Mouse (Mus musculus): ENCODE data around the gene Lyrm7. TPM values are rescaled to one million over a fixed set of nuclear protein-coding genes. Genes with fewer than 3 reads are reported as not detected.
"Not testable (repeated sequence)": the region's sequence is repeated elsewhere in the genome, so short reads cannot be mapped to it uniquely, and the experiment has no call there.

The Lyrm7 gene
- polyA plus RNA-seq, 1 experiment: 0.15 TPM

DNA sequence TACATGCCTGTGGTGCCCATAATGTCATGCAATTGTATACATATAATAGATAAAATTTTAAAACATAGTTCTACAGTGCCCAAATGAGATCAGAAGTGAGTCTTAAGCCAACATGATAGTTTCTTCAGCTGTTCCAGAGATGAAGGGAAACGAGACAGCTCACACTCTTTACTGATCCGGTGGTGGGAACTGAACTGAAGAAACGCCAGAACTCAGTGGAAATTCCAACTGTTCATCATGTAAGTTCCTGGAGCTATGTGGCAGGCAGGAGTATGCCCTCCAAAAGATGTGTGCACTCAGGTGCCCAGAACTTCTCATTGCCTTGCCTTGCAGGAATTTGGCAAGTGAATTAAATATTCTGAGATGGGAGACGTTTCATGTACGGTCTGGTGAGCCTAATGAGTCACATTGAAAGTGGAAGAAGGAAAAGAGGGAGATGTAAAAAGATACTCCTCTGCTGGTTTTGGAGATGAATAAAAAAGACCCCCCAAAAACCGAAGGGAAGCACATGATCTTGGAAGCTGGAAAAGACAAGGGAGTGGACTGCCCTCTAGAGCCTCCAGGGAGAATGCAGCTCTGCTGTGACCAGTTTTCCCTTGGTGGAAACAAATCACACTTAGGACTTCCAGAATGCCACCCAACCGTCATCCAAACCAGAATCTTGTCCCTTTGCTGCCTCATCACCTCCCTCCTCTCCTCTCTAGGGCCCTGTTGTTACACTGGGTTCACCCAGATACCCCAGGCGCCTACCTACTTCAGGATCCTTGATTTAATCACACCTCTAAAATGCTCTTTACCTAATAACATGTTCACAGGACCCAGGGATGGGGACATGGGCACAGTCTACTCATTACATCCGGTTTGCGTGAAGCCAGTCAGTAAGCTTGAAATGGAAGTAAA lies 2.2 kb upstream of the Lyrm7 start:
- 43% methylated on average over 10 of the region's 10 CpGs for WGBS
- Histone ChIP-seq H3K36me3 (ENCODE audit: control insufficient read depth, insufficient read depth, low read length) (no peaks in the 10 kb centered on the region; the same call in 1 of the 2 replicates), H3K4me3 (ENCODE audit: low read depth, low read length) (no peak overlapping the region), H3K27ac (ENCODE audit: insufficient read depth, low read depth, low read length) (no peak overlapping the region), H3K4me1 (ENCODE audit: control insufficient read depth, insufficient read depth, insufficient read length, low read length) (peaks cover 2% of the 10 kb centered on the region; the same call in 1 of the 2 replicates), H3K27me3 (ENCODE audit: control insufficient read depth, insufficient read depth, low read length) (no peaks in the 10 kb centered on the region)
- TF ChIP-seq POLR2A (IDR thresholded peaks at IDR 0.05; ENCODE audit: low read depth, low read length) (no peak), CTCF (IDR thresholded peaks at IDR 0.05; ENCODE audit: extremely low read depth, insufficient read length, insufficient replicate concordance, low read depth, low read length) (peak; percentile 76; the same call in 1 of the 2 replicates)

DNA sequence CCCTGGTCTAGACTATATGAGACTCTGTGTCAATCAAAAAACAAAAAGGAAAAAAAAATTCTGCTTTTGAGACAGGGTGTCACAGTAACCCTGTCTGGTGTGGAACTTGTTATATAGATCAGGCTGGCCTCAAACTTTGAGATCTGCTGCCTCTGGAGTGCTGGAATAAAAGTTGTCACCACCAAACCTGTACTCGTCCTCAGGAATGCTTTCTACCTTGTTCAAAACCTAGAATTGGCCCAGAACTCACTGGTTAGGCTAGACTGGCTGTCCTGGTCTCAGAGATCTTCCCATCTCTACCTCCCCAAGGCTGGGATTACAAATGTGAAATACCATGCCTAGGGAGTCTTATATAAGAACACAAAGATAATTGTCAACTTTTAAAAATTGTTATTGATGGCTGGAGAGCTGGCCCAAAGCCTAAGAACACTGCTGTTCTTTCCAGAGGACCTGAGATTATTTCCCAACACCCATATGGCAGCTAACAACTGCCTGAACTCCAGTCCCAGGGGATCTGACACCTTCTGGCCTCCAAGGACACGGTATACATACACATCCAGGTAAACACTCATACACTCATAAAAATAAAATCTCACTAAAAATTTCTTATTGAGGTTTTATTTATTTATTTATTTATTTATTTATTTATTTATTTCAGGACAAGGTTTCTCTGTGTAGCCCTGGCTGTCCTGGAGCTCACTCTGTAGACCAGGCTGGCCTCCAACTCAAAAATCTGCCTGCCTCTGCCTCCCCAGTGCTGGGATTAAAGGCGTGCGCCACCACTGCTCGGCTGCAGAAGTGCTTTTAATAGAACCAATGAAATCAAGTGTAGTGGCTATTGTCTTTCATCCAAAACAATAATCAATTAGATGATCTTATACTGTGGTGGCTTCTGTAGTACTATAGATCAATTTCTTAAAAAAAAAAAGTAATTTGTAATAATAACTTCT lies 1.0 kb upstream of the Lyrm7 start:
- peak overlapping the region; percentile 42 for H3K27ac ChIP-seq (ENCODE audit: insufficient read depth, low read depth, low read length)
- H3K4me1 ChIP-seq (ENCODE audit: control insufficient read depth, insufficient read depth, insufficient read length, low read length): 0 out of 2 replicates have a peak, but pooled peaks cover 1% of the 10 kb centered on the region
- no peak for TF ChIP-seq CTCF (IDR thresholded peaks at IDR 0.05; ENCODE audit: extremely low read depth, insufficient read length, insufficient replicate concordance, low read depth, low read length)
- no peak for TF ChIP-seq POLR2A (IDR thresholded peaks at IDR 0.05; ENCODE audit: low read depth, low read length)
- WGBS: 81% methylated on average over 5 of the region's 5 CpGs
- H3K27me3 ChIP-seq (ENCODE audit: control insufficient read depth, insufficient read depth, low read length): no peaks in the 10 kb centered on the region
- no peaks in the 10 kb centered on the region for H3K36me3 ChIP-seq (ENCODE audit: control insufficient read depth, insufficient read depth, low read length)
- H3K4me3 ChIP-seq (ENCODE audit: low read depth, low read length): no peak overlapping the region

DNA sequence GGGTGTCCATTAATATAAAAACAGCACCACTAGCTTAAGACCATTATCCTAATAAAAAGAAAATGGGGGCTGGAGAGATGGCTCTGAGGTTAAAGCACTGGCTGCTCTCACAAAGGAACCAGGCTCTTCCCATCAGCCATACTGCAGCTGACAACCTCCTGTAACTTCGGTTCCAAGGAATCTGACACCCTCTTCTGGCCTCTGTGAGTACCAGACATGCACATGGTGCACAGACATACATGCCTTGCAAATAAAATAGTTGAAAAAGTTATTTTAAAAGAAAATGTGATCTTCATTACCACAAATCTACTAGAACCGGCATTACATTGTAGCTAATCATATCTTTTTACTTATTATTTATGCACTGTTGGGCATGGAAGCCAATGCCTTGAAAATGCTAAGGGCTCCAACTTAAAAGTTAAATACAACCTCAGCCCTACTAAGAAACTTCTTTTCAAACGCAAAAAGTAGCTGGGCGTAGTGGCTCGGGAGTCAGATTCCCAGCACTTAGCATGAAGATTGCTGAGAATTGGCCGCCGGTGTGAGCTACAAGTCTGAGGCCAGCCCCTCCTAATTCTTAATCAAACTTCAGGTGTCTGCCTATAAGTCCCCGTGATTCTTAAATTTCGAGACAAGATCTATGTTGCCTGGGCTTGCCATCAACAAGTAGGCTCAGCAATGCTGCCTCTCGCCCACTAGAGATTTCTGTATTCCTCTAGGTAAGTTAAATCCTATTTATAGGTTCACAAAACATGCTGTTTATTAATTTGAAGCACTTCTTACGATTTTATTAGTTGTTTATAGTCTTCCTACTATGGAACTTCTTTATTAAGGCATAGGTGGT lies 1.2 kb downstream of the Lyrm7 start:
- H3K27ac ChIP-seq (ENCODE audit: insufficient read depth, low read depth, low read length): no peak overlapping the region

DNA sequence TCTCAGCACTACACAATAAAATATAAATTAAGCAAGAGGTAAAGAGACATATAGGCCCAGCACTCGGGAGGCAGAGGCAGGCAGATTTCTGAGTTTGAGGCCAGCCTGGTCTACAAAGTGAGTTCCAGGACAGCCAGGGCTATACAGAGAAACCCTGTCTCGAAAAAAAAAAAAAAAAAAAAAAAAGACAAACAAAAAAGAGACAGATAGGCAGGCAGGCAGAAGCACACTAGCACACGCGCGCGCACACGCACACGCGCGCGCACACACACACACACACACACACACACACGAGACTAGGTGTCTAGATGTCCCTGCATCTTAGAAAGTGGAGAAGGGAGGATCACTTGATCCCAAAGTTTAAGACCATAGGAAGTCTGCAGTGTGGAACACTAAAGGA lies 1.8 kb downstream of the Lyrm7 start:
- H3K4me3 ChIP-seq (ENCODE audit: low read depth, low read length); H3K27me3 ChIP-seq (ENCODE audit: control insufficient read depth, insufficient read depth, low read length); H3K36me3 ChIP-seq (ENCODE audit: control insufficient read depth, insufficient read depth, low read length); H3K4me1 ChIP-seq (ENCODE audit: control insufficient read depth, insufficient read depth, insufficient read length, low read length); H3K27ac ChIP-seq (ENCODE audit: insufficient read depth, low read depth, low read length): not testable (repeated sequence)
- WGBS: 87% methylated on average over 12 of the region's 12 CpGs

More for the DNA sequence above, 1.2 kb downstream of the Lyrm7 start:
- H3K36me3 ChIP-seq (ENCODE audit: control insufficient read depth, insufficient read depth, low read length): no peaks in the 10 kb centered on the region
- H3K4me3 ChIP-seq (ENCODE audit: low read depth, low read length): peak overlapping the region; percentile 78
- no peaks in the 10 kb centered on the region for H3K27me3 ChIP-seq (ENCODE audit: control insufficient read depth, insufficient read depth, low read length)
- 0 out of 2 replicates have a peak, but pooled peaks cover 1% of the 10 kb centered on the region for H3K4me1 ChIP-seq (ENCODE audit: control insufficient read depth, insufficient read depth, insufficient read length, low read length)
- 13% methylated on average over 11 of the region's 11 CpGs for WGBS
- TF ChIP-seq CTCF (IDR thresholded peaks at IDR 0.05; ENCODE audit: extremely low read depth, insufficient read length, insufficient replicate concordance, low read depth, low read length) (peak; percentile 31; the same call in 1 of the 2 replicates), POLR2A (IDR thresholded peaks at IDR 0.05; ENCODE audit: low read depth, low read length) (no peak)

DNA sequence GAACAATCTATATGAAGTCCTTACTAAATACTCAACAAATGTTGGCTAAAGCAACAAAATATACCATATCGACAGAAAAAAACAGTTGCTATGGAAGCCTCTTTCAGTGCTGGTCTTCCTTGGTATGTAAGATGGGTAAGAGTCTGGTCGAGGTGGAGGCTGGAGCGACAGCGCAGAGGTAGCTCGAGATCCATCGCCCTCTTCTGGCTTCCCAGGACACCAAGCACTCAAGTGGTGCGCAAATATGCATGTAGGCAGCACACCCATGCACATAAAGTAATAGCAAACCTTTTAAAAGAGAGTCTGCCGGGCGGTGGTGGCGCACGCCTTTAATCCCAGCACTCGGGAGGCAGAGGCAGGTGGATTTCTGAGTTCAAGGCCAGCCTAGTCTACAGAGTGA lies 9.1 kb downstream of the Lyrm7 start:
- Histone ChIP-seq H3K27ac (ENCODE audit: insufficient read depth, low read depth, low read length) (no peak overlapping the region), H3K27me3 (ENCODE audit: control insufficient read depth, insufficient read depth, low read length) (no peaks in the 10 kb centered on the region), H3K4me1 (ENCODE audit: control insufficient read depth, insufficient read depth, insufficient read length, low read length) (no peaks in the 10 kb centered on the region), H3K36me3 (ENCODE audit: control insufficient read depth, insufficient read depth, low read length) (no peaks in the 10 kb centered on the region), H3K4me3 (ENCODE audit: low read depth, low read length) (no peak overlapping the region)
- no peak for TF ChIP-seq POLR2A (IDR thresholded peaks at IDR 0.05; ENCODE audit: low read depth, low read length)
- TF ChIP-seq CTCF (IDR thresholded peaks at IDR 0.05; ENCODE audit: extremely low read depth, insufficient read length, insufficient replicate concordance, low read depth, low read length): no peak
- WGBS: 92% methylated on average over 12 of the region's 12 CpGs

DNA sequence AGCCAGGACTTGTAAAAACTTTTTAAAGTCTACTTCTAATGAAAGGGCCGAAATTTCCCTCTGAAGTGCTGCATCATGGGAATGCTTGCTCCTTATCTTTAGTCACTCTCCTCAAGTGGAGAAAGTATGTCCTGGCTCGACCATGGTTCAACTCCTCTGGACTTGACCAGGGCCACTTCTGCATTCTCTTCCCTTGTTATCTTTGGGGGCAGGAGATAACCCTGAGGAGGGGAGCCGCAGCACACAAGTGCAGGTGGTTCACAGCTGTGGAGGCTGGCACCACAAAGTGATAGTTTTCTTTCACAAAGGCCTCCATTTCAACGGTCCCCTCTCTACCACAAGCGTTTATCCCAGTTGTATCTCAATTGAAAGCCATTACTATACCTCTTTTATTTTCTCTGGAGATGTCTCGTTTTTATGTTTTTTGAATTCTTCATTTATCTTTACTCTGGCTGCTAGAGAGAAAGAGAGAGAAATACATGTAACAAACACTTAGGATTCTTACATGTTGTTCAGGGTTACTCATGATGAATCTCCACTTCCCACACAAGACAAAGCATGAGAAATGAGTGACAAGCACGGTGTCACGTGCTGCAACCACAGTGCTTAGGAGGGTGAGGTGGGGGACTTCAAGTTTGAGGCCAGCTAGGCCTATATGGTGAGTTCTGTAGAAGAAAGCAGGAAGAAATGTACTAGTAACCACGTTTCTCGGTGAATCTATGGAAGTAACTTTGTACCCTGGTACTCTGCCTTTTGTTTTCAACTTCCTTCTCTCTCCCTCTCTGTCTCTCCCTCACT lies 10.6 kb downstream of the Lyrm7 start:
- Histone ChIP-seq H3K36me3 (ENCODE audit: control insufficient read depth, insufficient read depth, low read length) (no peaks in the 10 kb centered on the region), H3K4me1 (ENCODE audit: control insufficient read depth, insufficient read depth, insufficient read length, low read length) (no peaks in the 10 kb centered on the region), H3K27me3 (ENCODE audit: control insufficient read depth, insufficient read depth, low read length) (no peaks in the 10 kb centered on the region), H3K4me3 (ENCODE audit: low read depth, low read length) (no peak overlapping the region), H3K27ac (ENCODE audit: insufficient read depth, low read depth, low read length) (no peak overlapping the region)
- 74% methylated on average over 10 of the region's 10 CpGs for WGBS
- no peak for TF ChIP-seq CTCF (IDR thresholded peaks at IDR 0.05; ENCODE audit: extremely low read depth, insufficient read length, insufficient replicate concordance, low read depth, low read length)
- no peak for TF ChIP-seq POLR2A (IDR thresholded peaks at IDR 0.05; ENCODE audit: low read depth, low read length)
